ENCODE assay signal across 16 mouse cellular contexts in the genomic region with DNA sequence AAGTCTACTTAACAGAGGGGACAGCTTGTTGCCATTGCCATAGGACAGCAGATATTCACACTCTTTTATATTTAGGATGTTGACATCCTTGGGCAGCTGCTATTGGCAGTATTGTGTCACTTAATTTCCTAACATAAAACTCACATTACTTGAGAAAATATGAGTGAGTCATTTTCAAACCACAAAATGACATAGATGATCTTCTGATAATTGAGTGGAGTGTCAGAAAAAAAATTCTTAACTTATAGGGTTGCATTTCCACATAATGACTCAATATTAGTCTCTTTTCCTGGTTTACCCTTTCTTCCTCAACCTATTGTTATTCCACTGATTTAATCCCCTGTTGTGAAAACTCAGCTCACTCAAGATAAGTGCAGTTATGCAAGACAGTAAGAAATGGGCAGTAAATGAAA.
A peak's percentile ranks its signal among the peaks of the same experiment; 100 is the strongest.
DNase-seq lines count a peak whose midpoint lies in the region; TF ChIP-seq lines count a peak whose summit lies in the region.
"Had no signal": no experiment of that assay in that cellular context is flagged by ENCODE, and none has a peak within 500 bp of the region (broad histone marks: within the 10 kb centered on the region; RNA-seq: fewer than 3 reads in every experiment).

No protein-coding gene starts in this region.

- H3K4me3 ChIP-seq in C2C12 (ENCODE audit: insufficient read depth, poor library complexity, severe bottlenecking) (no peak overlapping the region), myocyte (no peak overlapping the region)
- H3K4me3 ChIP-seq: embryonic facial prominence, embryonic 13.5 days; forebrain, embryonic 15.5 days; heart, embryonic 13.5 days had no signal

- no peak overlapping the region for H3K4me2 ChIP-seq in myocyte (ENCODE audit: low read depth)
- H3K4me2 ChIP-seq: embryonic facial prominence, embryonic 13.5 days; forebrain, embryonic 15.5 days; heart, embryonic 13.5 days had no signal

- peak; percentile 40 for DNase-seq in 3T3-L1 (ENCODE audit: low read depth, low spot score)
- peak; percentile 72 for DNase-seq in gonadal fat pad, adult 2 months (ENCODE audit: low read depth)
- DNase-seq in frontal cortex, postnatal 14 days (ENCODE audit: low spot score in 2 of 2) = no peak
- DNase-seq in right cerebral cortex, postnatal 14 days = no peak
- DNase-seq: adrenal gland, adult 2 months; adrenal gland, postnatal 25 days; B cell, adult 2 months; cerebellum, adult 2 months; cerebellum, postnatal 10 days; gastrocnemius, postnatal 10 days; heart, postnatal 36 days had no signal

- TF ChIP-seq POLR2A in myocyte (IDR thresholded peaks at IDR 0.05; ENCODE audit: insufficient read length, low read depth) = no peak

- no peak for TF ChIP-seq CTCF in C2C12 (IDR thresholded peaks at IDR 0.05; ENCODE audit: control insufficient read depth, insufficient read depth, insufficient read length)

- H3ac ChIP-seq in C2C12 (ENCODE audit: control insufficient read depth, insufficient read length, low read depth) = no peak overlapping the region
- H3ac ChIP-seq in myocyte (ENCODE audit: control insufficient read depth, insufficient read length) = no peak overlapping the region

- H3K27me3 ChIP-seq in C2C12 (ENCODE audit: control insufficient read depth, insufficient read depth, insufficient read length) (no peaks in the 10 kb centered on the region), myocyte (ENCODE audit: control insufficient read depth, insufficient read depth, insufficient read length) (no peaks in the 10 kb centered on the region)
- H3K27me3 ChIP-seq: embryonic facial prominence, embryonic 13.5 days; forebrain, embryonic 15.5 days; heart, embryonic 13.5 days had no signal

- no peaks in the 10 kb centered on the region for H3K79me3 ChIP-seq in C2C12 (ENCODE audit: low read depth)

- H3K79me2 ChIP-seq in C2C12 (ENCODE audit: control insufficient read depth, insufficient read depth) (no peaks in the 10 kb centered on the region), myocyte (ENCODE audit: control insufficient read depth, insufficient read depth) (no peaks in the 10 kb centered on the region)

- H3K36me3 ChIP-seq in C2C12 (ENCODE audit: control insufficient read depth, insufficient read depth) (no peaks in the 10 kb centered on the region), myocyte (ENCODE audit: control insufficient read depth, insufficient read depth) (no peaks in the 10 kb centered on the region)
- H3K36me3 ChIP-seq: embryonic facial prominence, embryonic 13.5 days; forebrain, embryonic 15.5 days; heart, embryonic 13.5 days had no signal

TF ChIP-seq in C2C12, 6 proteins besides CTCF, POLR2A, EP300 and RAD21:
- peak; percentile 76 for TF ChIP-seq CEBPB (IDR thresholded peaks at IDR 0.05; ENCODE audit: low read depth)
- TF ChIP-seq MYOD1 (IDR thresholded peaks at IDR 0.05; ENCODE audit: control insufficient read depth, insufficient read length, low read depth) = peak; percentile 96
- peak; percentile 76 for TF ChIP-seq FOSL1 (IDR thresholded peaks at IDR 0.05; ENCODE audit: insufficient read depth, low read length, poor library complexity, severe bottlenecking)
- no peak for TF ChIP-seq USF1 (IDR thresholded peaks at IDR 0.05; ENCODE audit: low read depth)
- no peak for TF ChIP-seq MAX (IDR thresholded peaks at IDR 0.05)
- TF ChIP-seq MYOG (IDR thresholded peaks at IDR 0.05; ENCODE audit: control insufficient read depth, extremely low read depth, insufficient read length) = no peak

TF ChIP-seq in myocyte, 11 proteins besides CTCF, POLR2A, EP300 and RAD21:
- TF ChIP-seq MYOD1 (IDR thresholded peaks at IDR 0.05; ENCODE audit: control insufficient read depth in 1 of 3, insufficient read length in 2 of 3, low read depth in 2 of 3) (peak in 2 of 3 experiments; percentile 41 to 49), SRF (IDR thresholded peaks at IDR 0.05; ENCODE audit: control insufficient read depth, insufficient read length, low read depth) (no peak), TCF12 (IDR thresholded peaks at IDR 0.05; ENCODE audit: insufficient read depth, poor library complexity, severe bottlenecking) (no peak)

Comparison
In these comparisons a context has a peak if more than half of its experiments do, and no peak if none do; other contexts are left out.
1. DNase-seq: peak in 3T3-L1 (single experiment) and gonadal fat pad, adult 2 months (single experiment); none in frontal cortex, postnatal 14 days (0 of 2) and right cerebral cortex, postnatal 14 days (single experiment).